Mouse (Mus musculus): ENCODE results near the gene Hecw2.

- TF ChIP-seq TAL1 (conservative IDR thresholded peaks at IDR 0.05; ENCODE audit: low read depth, low read length), result no peak
- no peak for TF ChIP-seq CTCF (IDR thresholded peaks at IDR 0.05; ENCODE audit: low read depth, low read length)
Measured at GRCm38 (mm10) chr1:53906175-53906574, 288.8 kb downstream of the Hecw2 start.

All from G1E (cell line).